Mouse (Mus musculus): ENCODE data around the gene Hrct1. TPM values are rescaled to one million over a fixed set of nuclear protein-coding genes. Genes with fewer than 3 reads are reported as not detected.

The Hrct1 gene
- total RNA-seq (2021): 1 to 10 TPM; 4.7 to 5.1 TPM
- long read RNA-seq, experiment 1, transcript Hrct1-201 (1 exons, 1,452 nt): major isoform, 13 of 13 reads
- long read RNA-seq, experiment 1, partial matches to known transcripts: 0 of 13 reads
- long read RNA-seq, experiment 1, other reads (novel, unspliced or antisense): 0 of 13 reads
- long read RNA-seq, experiment 2, transcript Hrct1-201 (1 exons, 1,452 nt): major isoform, 13 of 13 reads
- long read RNA-seq, experiment 2, partial matches to known transcripts: 0 of 13 reads
- long read RNA-seq, experiment 2, other reads (novel, unspliced or antisense): 0 of 13 reads

GRCm38 (mm10) chr4:43726995-43727394, at the start of gene Hrct1:
Gene Hrct1 (plus strand): TSS chr4:43727188.
- DNase-seq: peak; percentile 84 to 86
- intact Hi-C loops (cut with DNase I): loop anchor here (1.0 kb wide), 1 partner anchor 15 kb away; no protein-coding TSS in a partner anchor

- DNase-seq: no peak
- intact Hi-C loops (cut with DNase I): no loop called here
These were observed 48.4 kb upstream of the Hrct1 start for GRCm38 (mm10) chr4:43678541-43678940.

- DNase-seq: no peak
- intact Hi-C loops (cut with DNase I): no loop called here
These were observed 47.5 kb upstream of the Hrct1 start for GRCm38 (mm10) chr4:43679416-43680043.

GRCm38 (mm10) chr4:43690021-43690420, 37.0 kb upstream of the Hrct1 start:
- DNase-seq: no peak
- intact Hi-C loops (cut with DNase I): no loop called here

GRCm38 (mm10) chr4:43691026-43691425, 36.0 kb upstream of the Hrct1 start:
- DNase-seq: no peak
- intact Hi-C loops (cut with DNase I): no loop called here

GRCm38 (mm10) chr4:43693806-43694241, 33.2 kb upstream of the Hrct1 start:
- DNase-seq: peak in 1 of 2 experiments; percentile 39
- intact Hi-C loops (cut with DNase I): no loop called here

- DNase-seq: no peak
- intact Hi-C loops (cut with DNase I): no loop called here
These were observed 32.3 kb upstream of the Hrct1 start for GRCm38 (mm10) chr4:43694439-43695248.

- intact Hi-C loops (cut with DNase I): no loop called here
- DNase-seq: peak; percentile 59 to 61
These were observed 31.7 kb upstream of the Hrct1 start for GRCm38 (mm10) chr4:43695249-43695671.

- DNase-seq: no peak
- intact Hi-C loops (cut with DNase I): no loop called here
These were observed 30.4 kb upstream of the Hrct1 start for GRCm38 (mm10) chr4:43696561-43696960.

GRCm38 (mm10) chr4:43700707-43701106, 26.3 kb upstream of the Hrct1 start, which contains the start of gene Olfr70:
Gene Olfr70 (minus strand): TSS chr4:43700807.
- intact Hi-C loops (cut with DNase I): no loop called here
- no peak for DNase-seq

GRCm38 (mm10) chr4:43703439-43703838, 23.5 kb upstream of the Hrct1 start:
- no peak for DNase-seq
- intact Hi-C loops (cut with DNase I): no loop called here

GRCm38 (mm10) chr4:43703851-43704250, 23.1 kb upstream of the Hrct1 start:
- intact Hi-C loops (cut with DNase I): no loop called here
- DNase-seq: peak; percentile 12 to 16

GRCm38 (mm10) chr4:43705991-43706390, 21.0 kb upstream of the Hrct1 start:
- no peak for DNase-seq
- intact Hi-C loops (cut with DNase I): no loop called here

GRCm38 (mm10) chr4:43709869-43710268, 17.1 kb upstream of the Hrct1 start, which contains the start of gene Olfr71:
Gene Olfr71 (minus strand): TSS chr4:43710255.
- intact Hi-C loops (cut with DNase I): no loop called here
- no peak for DNase-seq

GRCm38 (mm10) chr4:43711821-43712220, 15.2 kb upstream of the Hrct1 start:
- intact Hi-C loops (cut with DNase I): loop anchor here (1.0 to 2.0 kb wide), 2 partner anchors 82 to 281 kb away; no protein-coding TSS in a partner anchor
- DNase-seq: peak; percentile 86 to 91

- no peak for DNase-seq
- intact Hi-C loops (cut with DNase I): loop anchor here (1.0 to 2.0 kb wide), 2 partner anchors 41 to 283 kb away; no protein-coding TSS in a partner anchor
These were observed 13.3 kb upstream of the Hrct1 start for GRCm38 (mm10) chr4:43713652-43714219.

- DNase-seq: no peak
These were observed 6.3 kb upstream of the Hrct1 start for GRCm38 (mm10) chr4:43720491-43721228.

GRCm38 (mm10) chr4:43722191-43722590, 4.8 kb upstream of the Hrct1 start:
- intact Hi-C loops (cut with DNase I): no loop called here
- no peak for DNase-seq

More at GRCm38 (mm10) chr4:43720491-43721228, 6.3 kb upstream of the Hrct1 start:
- intact Hi-C loops (cut with DNase I): no loop called here

- peak; percentile 67 to 81 for DNase-seq
- intact Hi-C loops (cut with DNase I): loop anchor here (1.0 to 2.0 kb wide), 2 partner anchors 38 to 137 kb away; no protein-coding TSS in a partner anchor
These were observed 2.2 kb upstream of the Hrct1 start for GRCm38 (mm10) chr4:43724764-43725163.

All from heart, postnatal 14 days (tissue).